Mouse (Mus musculus) MEL (cell line): Measurements from ENCODE around the gene Lgals7. TPM values are rescaled to one million over a fixed set of nuclear protein-coding genes. Genes with fewer than 3 reads are reported as not detected.

ENCODE experiments used
- DNase-seq: peaks from one replicate; pipeline ENCODE4 v3.0.0; 2011; ENCODE audit warnings: low read depth, low spot score
- H3K27ac ChIP-seq: 2 replicates; pipeline ENCODE4 v1.5.1; 2012; ENCODE audit warnings: low read depth, mild to moderate bottlenecking, control low read depth, low read length, moderate library complexity; ENCODE audit not compliant: control insufficient read depth
- H3K27me3 ChIP-seq, 2 experiments: fragments of 150-350 bp in 1 of 2; sonication (generic) in 1 of 2; 2 replicates each; pipeline ENCODE4 v1.6.1; 2012; ENCODE audit warnings: low read length in 2 of 2, mild to moderate bottlenecking in 2 of 2, improper control_type of control experiment in 1 of 2, moderate library complexity in 1 of 2; ENCODE audit not compliant: insufficient read depth in 2 of 2, control insufficient read depth in 1 of 2
- H3K36me3 ChIP-seq, 2 experiments: 2 replicates each; pipeline ENCODE4 v1.6.1; 2012 to 2014; ENCODE audit warnings: low read length in 2 of 2, improper control_type of control experiment in 1 of 2, inconsistent platforms in 1 of 2, mild to moderate bottlenecking in 1 of 2; ENCODE audit not compliant: insufficient read depth in 2 of 2, control insufficient read depth in 1 of 2
- H3K4me1 ChIP-seq, 2 experiments: fragments of 150-350 bp in 1 of 2; sonication (generic) in 1 of 2; 2 replicates each; pipeline ENCODE4 v1.6.1; 2012; ENCODE audit warnings: low read length in 2 of 2, improper control_type of control experiment in 1 of 2, mild to moderate bottlenecking in 1 of 2; ENCODE audit not compliant: insufficient read depth in 2 of 2, control insufficient read depth in 1 of 2
- H3K4me3 ChIP-seq, 2 experiments: fragments of 150-350 bp in 1 of 2; sonication (generic) in 1 of 2; 2 replicates each; pipeline ENCODE4 v1.5.1; 2012; ENCODE audit warnings: low read depth in 2 of 2, low read length in 2 of 2, mild to moderate bottlenecking in 2 of 2, moderate library complexity in 2 of 2, control low read depth in 1 of 2, improper control_type of control experiment in 1 of 2; ENCODE audit not compliant: control insufficient read depth in 1 of 2, insufficient read depth in 1 of 2
- H3K79me2 ChIP-seq: 2 replicates; pipeline ENCODE4 v1.6.1; 2012; ENCODE audit warnings: mild to moderate bottlenecking, low read length, moderate library complexity; ENCODE audit not compliant: control insufficient read depth, poor library complexity, insufficient read depth
- H3K9ac ChIP-seq: 2 replicates; pipeline ENCODE4 v1.6.1; 2012; ENCODE audit warnings: low read depth, mild to moderate bottlenecking, control low read depth, low read length, moderate library complexity; ENCODE audit not compliant: control insufficient read depth, poor library complexity, severe bottlenecking
- H3K9me3 ChIP-seq: fragments of 150-350 bp; sonication (generic); replicated peaks from 2 replicates; pipeline ENCODE4 v1.6.1; 2012; ENCODE audit warnings: mild to moderate bottlenecking, low read length, improper control_type of control experiment, moderate library complexity; ENCODE audit not compliant: insufficient read depth
- CHD1 ChIP-seq: IDR thresholded peaks from 2 replicates; pipeline ENCODE4 v1.6.1; 2012; ENCODE audit warnings: low read depth, mild to moderate bottlenecking, inconsistent platforms, low read length, improper control_type of control experiment
- CHD2 ChIP-seq: IDR thresholded peaks from 2 replicates; pipeline ENCODE4 v1.6.1; 2011; ENCODE audit warnings: low read length, improper control_type of control experiment
- E2F4 ChIP-seq: IDR thresholded peaks from 2 replicates; pipeline ENCODE4 v1.6.1; 2011; ENCODE audit warnings: low read depth, low read length, improper control_type of control experiment, borderline replicate concordance
- ETS1 ChIP-seq: IDR thresholded peaks from 2 replicates; pipeline ENCODE4 v1.6.1; 2012; ENCODE audit warnings: low read depth, mild to moderate bottlenecking, inconsistent platforms, low read length, improper control_type of control experiment, moderate library complexity
- GABPA ChIP-seq: IDR thresholded peaks from 2 replicates; pipeline ENCODE4 v1.6.1; 2012; ENCODE audit warnings: low read depth, mild to moderate bottlenecking, inconsistent platforms, low read length, improper control_type of control experiment, moderate library complexity
- JUND ChIP-seq: IDR thresholded peaks from 2 replicates; pipeline ENCODE4 v1.6.1; 2011; ENCODE audit warnings: low read depth, mild to moderate bottlenecking, improper control_type of control experiment, low read length
- MAZ ChIP-seq: IDR thresholded peaks from 2 replicates; pipeline ENCODE4 v1.6.1; 2012; ENCODE audit warnings: low read depth, mild to moderate bottlenecking, inconsistent platforms, low read length, improper control_type of control experiment
- MXI1 ChIP-seq: IDR thresholded peaks from 2 replicates; pipeline ENCODE4 v1.6.1; 2011; ENCODE audit warnings: mild to moderate bottlenecking, low read depth, low read length, improper control_type of control experiment
- MYB ChIP-seq: IDR thresholded peaks from 2 replicates; pipeline ENCODE4 v1.6.1; 2011; ENCODE audit warnings: mild to moderate bottlenecking, low read depth, low read length, improper control_type of control experiment
- NELFE ChIP-seq: IDR thresholded peaks from 2 replicates; pipeline ENCODE4 v1.6.1; 2011; ENCODE audit warnings: low read depth, low read length, improper control_type of control experiment
- POLR2A ChIP-seq, 2 experiments: IDR thresholded peaks; 2 replicates each; pipeline ENCODE4 v1.6.1; 2011 to 2012; ENCODE audit warnings: low read length in 2 of 2, mild to moderate bottlenecking in 2 of 2, control low read depth in 1 of 2, improper control_type of control experiment in 1 of 2, low read depth in 1 of 2, moderate library complexity in 1 of 2; ENCODE audit not compliant: control insufficient read depth in 1 of 2, insufficient read depth in 1 of 2, poor library complexity in 1 of 2
- POLR2AphosphoS2 ChIP-seq: IDR thresholded peaks from 2 replicates; pipeline ENCODE4 v1.6.1; 2011; ENCODE audit warnings: low read length, improper control_type of control experiment
- POLR2AphosphoS5 ChIP-seq: IDR thresholded peaks from 2 replicates; pipeline ENCODE4 v1.6.1; 2012; ENCODE audit warnings: low read depth, borderline replicate concordance, mild to moderate bottlenecking, inconsistent platforms, low read length, moderate library complexity, mixed read lengths
- RAD21 ChIP-seq: IDR thresholded peaks from 2 replicates; pipeline ENCODE4 v1.6.1; 2011; ENCODE audit warnings: mild to moderate bottlenecking, low read depth, low read length, improper control_type of control experiment
- RCOR1 ChIP-seq: IDR thresholded peaks from 2 replicates; pipeline ENCODE4 v1.6.1; 2012; ENCODE audit warnings: low read depth, mild to moderate bottlenecking, inconsistent platforms, low read length, improper control_type of control experiment
- SMC3 ChIP-seq: IDR thresholded peaks from 2 replicates; pipeline ENCODE4 v1.6.1; 2011; ENCODE audit warnings: low read depth, low read length, improper control_type of control experiment
- TBP ChIP-seq: IDR thresholded peaks from 2 replicates; pipeline ENCODE4 v1.8.0; 2011; ENCODE audit warnings: low read depth, low read length, improper control_type of control experiment
- TCF12 ChIP-seq: IDR thresholded peaks from 2 replicates; pipeline ENCODE4 v1.6.1; 2014; ENCODE audit warnings: low read depth, mild to moderate bottlenecking, inconsistent platforms, low read length, improper control_type of control experiment, moderate library complexity
- USF1 ChIP-seq: IDR thresholded peaks from 2 replicates; pipeline ENCODE4 v1.6.1; 2014; ENCODE audit warnings: low read depth, mild to moderate bottlenecking, inconsistent platforms, low read length, improper control_type of control experiment, moderate library complexity
- ZC3H11A ChIP-seq: IDR thresholded peaks from 2 replicates; pipeline ENCODE4 v1.6.1; 2012; ENCODE audit warnings: low read depth, mild to moderate bottlenecking, inconsistent platforms, low read length, improper control_type of control experiment
- ZKSCAN1 ChIP-seq: IDR thresholded peaks from 2 replicates; pipeline ENCODE4 v1.6.1; 2012; ENCODE audit warnings: low read depth, mild to moderate bottlenecking, inconsistent platforms, low read length, improper control_type of control experiment, moderate library complexity
- ZNF384 ChIP-seq: IDR thresholded peaks from 2 replicates; pipeline ENCODE4 v1.6.1; 2012; ENCODE audit warnings: low read depth, mild to moderate bottlenecking, inconsistent platforms, low read length, improper control_type of control experiment
- polyA plus RNA-seq, 2 experiments: library from polyadenylated mRNA; stranded (reverse) in 1 of 2; unstranded in 1 of 2; fragments of >175 nt in 1 of 2; fragments of >200 nt in 1 of 2; gene quantifications; 2 replicates each; pipeline versions ENCODE4 v1.2.1 to v1.2.4; 2012; ENCODE audit warnings: low replicate concordance in 2 of 2, low read depth in 1 of 2; ENCODE audit not compliant: insufficient read length in 2 of 2, insufficient read depth in 1 of 2, missing spikeins in 1 of 2
- total RNA-seq: library from RNA; depleted of rRNA; stranded (reverse); fragments of 300-350 nt; gene quantifications from 2 replicates; pipeline ENCODE4 v1.2.3, GENCODE M21; 2012

Lgals7 gene
- total and polyA plus RNA-seq, 3 experiments = 27.7 to 138 TPM; not detected in 1

GRCm38 (mm10) chr7:28816201-28816600, 47.5 kb upstream of the Lgals7 start:
- no peaks in the 10 kb centered on the region for H3K27me3 ChIP-seq
- no peak overlapping the region for H3K4me3 ChIP-seq
- H3K9me3 ChIP-seq = no peaks in the 10 kb centered on the region
- H3K27ac ChIP-seq = no peak overlapping the region; the same call in 1 of the 2 replicates
- TF ChIP-seq NELFE (no peak), SMC3 (no peak), TBP (no peak), ZC3H11A (no peak), ETS1 (no peak), POLR2AphosphoS2 (no peak), CHD1 (no peak), ZKSCAN1 (no peak), MYB (no peak), E2F4 (no peak), TCF12 (no peak), USF1 (no peak), ZNF384 (no peak), RAD21 (no peak), JUND (no peak), CHD2 (no peak), GABPA (no peak), MXI1 (no peak), RCOR1 (no peak)
- H3K9ac ChIP-seq = no peak overlapping the region
- DNase-seq = no peak
- H3K36me3 ChIP-seq = peaks cover 49 to 91% of the 10 kb centered on the region in 2 experiments
- peaks cover 23 to 84% of the 10 kb centered on the region in 2 experiments for H3K4me1 ChIP-seq
- H3K79me2 ChIP-seq = peaks cover 58% of the 10 kb centered on the region

GRCm38 (mm10) chr7:28816920-28817319, 46.7 kb upstream of the Lgals7 start:
- 0 out of 4 replicates have a peak, but pooled peaks have one; percentile 13 to 16 for TF ChIP-seq POLR2A (IDR thresholded peaks at IDR 0.05; ENCODE audit: control insufficient read depth in 1 of 2, insufficient read depth in 1 of 2, low read depth in 1 of 2, low read length in 2 of 2, poor library complexity in 1 of 2)
- TF ChIP-seq MXI1 = no peak
- TF ChIP-seq RCOR1 = 0 out of 2 replicates have a peak, but pooled peaks have one; percentile 10
- no peak for TF ChIP-seq GABPA
- no peak for TF ChIP-seq JUND
- TF ChIP-seq ZKSCAN1 = 0 out of 2 replicates have a peak, but pooled peaks have one; percentile 48
- 0 out of 2 replicates have a peak, but pooled peaks have one; percentile 69 for TF ChIP-seq POLR2AphosphoS5
- no peak for TF ChIP-seq USF1
- no peak for TF ChIP-seq MAZ
- TF ChIP-seq RAD21 = no peak
- Histone ChIP-seq H3K27ac (peak overlapping the region; percentile 4; the same call in 1 of the 2 replicates), H3K4me1 (peaks cover 23 to 89% of the 10 kb centered on the region in 2 experiments)

More at GRCm38 (mm10) chr7:28816920-28817319, 46.7 kb upstream of the Lgals7 start:
- no peaks in the 10 kb centered on the region for H3K9me3 ChIP-seq
- peaks cover 52% of the 10 kb centered on the region for H3K79me2 ChIP-seq
- no peak overlapping the region for H3K9ac ChIP-seq
- DNase-seq = no peak
- H3K4me3 ChIP-seq = no peak overlapping the region
- H3K27me3 ChIP-seq = no peaks in the 10 kb centered on the region
- peaks cover 51 to 97% of the 10 kb centered on the region in 2 experiments for H3K36me3 ChIP-seq
